Mouse (Mus musculus) heart, embryonic 14.5 days (tissue): ENCODE data around the gene Plekhg5. TPM values are rescaled to one million over a fixed set of nuclear protein-coding genes. Genes with fewer than 3 reads are reported as not detected.

Source experiments
- ATAC-seq: fragments of 200-750 bp; cut with Nextera tagmentation; 2 replicates; pipeline ENCODE4 v1.8.0; 2017; ENCODE audit warnings: low read depth, moderate TSS enrichment; ENCODE audit not compliant: insufficient number of reproducible peaks, insufficient read depth, low FRiP score
- H3K27ac ChIP-seq, 2 experiments: fragments of 200-500 bp in 1 of 2; fragments of 300-500 bp in 1 of 2; sonication (generic) in 1 of 2; replicated peaks in 1 of 2; 2 replicates each; pipeline ENCODE4 v1.5.1; 2012 to 2014; ENCODE audit warnings: low read depth in 2 of 2, low read length in 2 of 2, control low read depth in 1 of 2, mild to moderate bottlenecking in 1 of 2, mixed read lengths in 1 of 2; ENCODE audit not compliant: control insufficient read depth in 1 of 2, insufficient read depth in 1 of 2
- H3K27me3 ChIP-seq: fragments of 300-500 bp; sonication (generic); 2 replicates; pipeline ENCODE4 v1.6.1; 2014; ENCODE audit warnings: mild to moderate bottlenecking, low read length, control low read depth; ENCODE audit not compliant: control insufficient read depth, insufficient read depth
- H3K36me3 ChIP-seq: fragments of 300-500 bp; sonication (generic); 2 replicates; pipeline ENCODE4 v1.6.1; 2014; ENCODE audit warnings: mild to moderate bottlenecking, control low read depth, low read length, mixed read lengths; ENCODE audit not compliant: control insufficient read depth, insufficient read depth
- H3K4me1 ChIP-seq, 2 experiments: fragments of 200-500 bp in 1 of 2; fragments of 300-500 bp in 1 of 2; sonication (generic) in 1 of 2; 2 replicates each; pipeline ENCODE4 v1.6.1; 2012 to 2014; ENCODE audit warnings: low read length in 2 of 2, control low read depth in 1 of 2, mixed read lengths in 1 of 2; ENCODE audit not compliant: control insufficient read depth in 2 of 2, insufficient read depth in 2 of 2
- H3K4me2 ChIP-seq: fragments of 300-500 bp; sonication (generic); 2 replicates; pipeline ENCODE4 v1.6.1; 2014; ENCODE audit warnings: mild to moderate bottlenecking, low read length
- H3K4me3 ChIP-seq, 2 experiments: fragments of 200-500 bp in 1 of 2; fragments of 300-500 bp in 1 of 2; sonication (generic) in 1 of 2; 2 replicates each; pipeline ENCODE4 v1.5.1; 2012 to 2014; ENCODE audit warnings: low read length in 2 of 2, mild to moderate bottlenecking in 2 of 2, control low read depth in 1 of 2, low read depth in 1 of 2, moderate library complexity in 1 of 2; ENCODE audit not compliant: control insufficient read depth in 1 of 2, insufficient read depth in 1 of 2
- H3K9ac ChIP-seq: fragments of 300-500 bp; sonication (generic); 2 replicates; pipeline ENCODE4 v1.6.1; 2014; ENCODE audit warnings: mild to moderate bottlenecking, low read length
- H3K9me3 ChIP-seq: fragments of 300-500 bp; sonication (generic); 2 replicates; pipeline ENCODE4 v1.6.1; 2016; ENCODE audit warnings: low read length, control low read depth; ENCODE audit not compliant: control insufficient read depth
- WGBS: fragments of 180-500 bp; shearing (Covaris S2); extraction: QIAGEN DNeasy Blood & Tissue Kit; methylation state at CpG from one replicate; pipeline ENCODE4 v1.1.7; 2014; 5-methylcytosine and 5-hydroxymethylcytosine counted together
- polyA plus RNA-seq: library from polyadenylated mRNA; unstranded; fragments of >200 nt; fragmentation: Nextera tagmentation; extraction: Ambion mirVana; gene quantifications from 2 replicates; pipeline ENCODE4 v1.2.1, GENCODE M21; 2014

Gene Plekhg5
- polyA plus RNA-seq: 8.5 and 8.6 TPM in 2 replicates

DNA sequence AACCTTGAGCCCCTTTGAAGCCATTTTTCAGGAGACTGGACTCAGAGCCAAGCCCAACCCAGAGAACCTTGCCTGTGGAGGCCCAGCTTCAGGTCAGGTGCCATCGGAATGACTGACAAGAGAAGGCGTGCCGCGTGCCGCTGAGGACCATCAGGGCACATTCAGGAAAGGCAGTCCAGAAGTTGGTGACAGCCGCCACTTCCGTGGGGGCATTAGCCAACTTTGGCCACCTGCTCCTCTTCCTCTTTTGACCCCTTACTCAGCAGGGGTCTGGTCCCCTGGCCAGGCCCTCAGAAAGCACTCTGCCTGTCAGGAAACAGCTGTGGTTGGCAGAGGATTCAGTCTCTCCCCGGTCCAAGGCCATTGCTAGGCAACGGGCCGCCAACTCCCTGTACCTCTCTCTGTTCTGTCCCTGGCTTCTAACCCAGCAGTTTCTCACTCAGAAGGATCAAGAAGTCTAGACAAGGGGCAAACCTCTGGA is at the start of gene Plekhg5:
Gene Plekhg5, plus strand, starts transcription at position 378 of the 481 bp plus-strand sequence.
- no peaks in the 10 kb centered on the region for H3K36me3 ChIP-seq
- no peak within 1 kb of the TSS for H3K4me3 ChIP-seq
- no peak for ATAC-seq
- no peak within 1 kb of the TSS for H3K27ac ChIP-seq
- H3K9ac ChIP-seq: no peak within 1 kb of the TSS
- H3K4me1 ChIP-seq: peaks cover 9% of the 10 kb centered on the region in 2 experiments; a peak in 3 of 4 replicates
- no peaks in the 10 kb centered on the region for H3K9me3 ChIP-seq
- 50% methylated on average over 10 of the region's 10 CpGs for WGBS
- H3K4me2 ChIP-seq: 0 out of 2 replicates have a peak within 1 kb of the TSS, but pooled peaks have one; percentile 11
- no peaks in the 10 kb centered on the region for H3K27me3 ChIP-seq

GRCm38 (mm10) chr4:152022506-152022905 is 49.8 kb upstream of the Plekhg5 start:
- WGBS: 88% methylated on average over 8 of the region's 8 CpGs
- H3K27ac ChIP-seq: no peak overlapping the region
- H3K4me1 ChIP-seq: peaks cover 14 to 21% of the 10 kb centered on the region in 2 experiments
- H3K9me3 ChIP-seq: no peaks in the 10 kb centered on the region
- no peak for ATAC-seq
- peaks cover 76% of the 10 kb centered on the region for H3K36me3 ChIP-seq
- H3K27me3 ChIP-seq: no peaks in the 10 kb centered on the region
- no peak overlapping the region for H3K9ac ChIP-seq
- no peak overlapping the region for H3K4me3 ChIP-seq
- H3K4me2 ChIP-seq: no peak overlapping the region

- 88% methylated on average over 11 of the region's 11 CpGs for WGBS
- H3K9ac ChIP-seq: no peak overlapping the region
These were observed 47.8 kb upstream of the Plekhg5 start for GRCm38 (mm10) chr4:152024525-152024924.

GRCm38 (mm10) chr4:152026751-152027508 is 45.4 kb upstream of the Plekhg5 start:
- Histone ChIP-seq H3K27ac (peak overlapping the region; percentile 20 to 71; a peak in 3 of 4 replicates), H3K4me1 (peaks cover 20 to 31% of the 10 kb centered on the region in 2 experiments), H3K4me2 (peak overlapping the region; percentile 92), H3K9me3 (no peaks in the 10 kb centered on the region), H3K4me3 (peak overlapping the region; percentile 65 to 68), H3K36me3 (peaks cover 33% of the 10 kb centered on the region), H3K27me3 (0 out of 2 replicates have a peak, but pooled peaks cover 4% of the 10 kb centered on the region), H3K9ac (peak overlapping the region; percentile 83)
- WGBS: 3% methylated on average over 41 of the region's 41 CpGs
- ATAC-seq: peak; percentile 44

More at GRCm38 (mm10) chr4:152024525-152024924, 47.8 kb upstream of the Plekhg5 start:
- ATAC-seq: no peak
- Histone ChIP-seq H3K4me3 (no peak overlapping the region), H3K4me1 (peaks cover 20 to 31% of the 10 kb centered on the region in 2 experiments), H3K9me3 (no peaks in the 10 kb centered on the region), H3K36me3 (peaks cover 57% of the 10 kb centered on the region), H3K27me3 (no peaks in the 10 kb centered on the region), H3K27ac (no peak overlapping the region), H3K4me2 (no peak overlapping the region)

- 0 out of 2 replicates have a peak, but pooled peaks cover 4% of the 10 kb centered on the region for H3K27me3 ChIP-seq
- H3K4me2 ChIP-seq: peak within 1 kb of the TSS; percentile 92
- H3K9ac ChIP-seq: peak within 1 kb of the TSS; percentile 83
- H3K27ac ChIP-seq: peak within 1 kb of the TSS; percentile 20 to 71
- peak; percentile 94 for ATAC-seq
- peaks cover 29% of the 10 kb centered on the region for H3K36me3 ChIP-seq
- peak within 1 kb of the TSS; percentile 65 to 68 for H3K4me3 ChIP-seq
- no peaks in the 10 kb centered on the region for H3K9me3 ChIP-seq
- H3K4me1 ChIP-seq: peaks cover 20 to 31% of the 10 kb centered on the region in 2 experiments
- under 1% methylated on average over 35 of the region's 35 CpGs for WGBS
These were observed 44.8 kb upstream of the Plekhg5 start, which contains the start of gene Zbtb48 for GRCm38 (mm10) chr4:152027524-152027923. Gene Zbtb48, minus strand, starts transcription at chr4:152027671.

DNA sequence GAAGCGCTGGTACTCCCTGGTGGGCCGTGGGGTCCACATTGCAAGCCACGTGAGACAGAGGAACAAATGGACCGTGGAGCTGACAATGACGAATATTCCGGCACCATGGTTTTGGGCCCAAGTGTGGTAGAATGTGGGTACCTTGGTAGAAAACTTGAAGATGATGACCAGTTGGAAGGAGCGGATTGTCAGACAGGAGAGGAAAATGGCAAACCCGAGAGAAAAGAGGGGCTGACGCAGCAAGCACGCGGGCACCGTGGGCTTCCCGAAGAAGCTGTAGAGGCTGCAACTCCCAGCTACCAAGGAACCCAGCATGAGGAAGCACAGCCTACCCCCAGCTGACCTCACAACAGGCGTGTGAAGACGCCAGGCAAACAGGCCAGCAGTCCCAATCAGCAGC is 43.8 kb upstream of the Plekhg5 start:
- 0 out of 2 replicates have a peak, but pooled peaks cover 4% of the 10 kb centered on the region for H3K27me3 ChIP-seq
- ATAC-seq: no peak
- no peak overlapping the region for H3K27ac ChIP-seq
- H3K9ac ChIP-seq: no peak overlapping the region; the same call in 1 of the 2 replicates
- H3K4me3 ChIP-seq: peak overlapping the region in 1 of 2 experiments; percentile 68; a peak in 1 of 4 replicates
- H3K4me1 ChIP-seq: peaks cover 20 to 31% of the 10 kb centered on the region in 2 experiments
- H3K9me3 ChIP-seq: no peaks in the 10 kb centered on the region
- WGBS: 54% methylated on average over 15 of the region's 15 CpGs
- peaks cover 20% of the 10 kb centered on the region for H3K36me3 ChIP-seq
- H3K4me2 ChIP-seq: peak overlapping the region; percentile 92

DNA sequence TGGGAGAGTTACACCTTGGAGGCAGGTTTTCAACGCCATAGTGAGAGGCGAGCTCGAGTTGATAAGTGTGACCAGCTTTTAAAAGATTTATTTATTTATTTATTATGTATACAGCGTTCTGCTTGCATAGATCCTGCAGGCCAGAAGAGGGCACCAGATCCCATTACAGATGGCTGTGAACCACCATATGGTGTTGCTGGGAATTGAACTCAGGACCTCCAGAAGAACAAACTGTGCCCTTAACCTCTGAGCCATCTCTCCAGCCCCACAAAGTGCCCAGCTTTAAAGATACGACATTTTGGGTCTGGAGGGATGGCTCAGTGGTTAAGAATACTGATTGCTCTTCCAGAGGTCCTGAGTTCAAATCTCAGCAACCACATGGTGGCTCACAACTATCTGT is 43.2 kb upstream of the Plekhg5 start:
- no peak overlapping the region for H3K4me2 ChIP-seq
- WGBS: 43% methylated on average over 5 of the region's 5 CpGs
- no peaks in the 10 kb centered on the region for H3K9me3 ChIP-seq
- no peak overlapping the region for H3K4me3 ChIP-seq
- H3K27ac ChIP-seq: no peak overlapping the region
- H3K27me3 ChIP-seq: 0 out of 2 replicates have a peak, but pooled peaks cover 4% of the 10 kb centered on the region
- ATAC-seq: no peak
- H3K4me1 ChIP-seq: peaks cover 20 to 31% of the 10 kb centered on the region in 2 experiments
- H3K9ac ChIP-seq: no peak overlapping the region
- H3K36me3 ChIP-seq: peaks cover 13% of the 10 kb centered on the region
